Mouse (Mus musculus) CD4-positive, CD25-positive, alpha-beta regulatory T cell, adult 4 months (primary cell): ENCODE results near the gene Gm11042. TPM values are rescaled to one million over a fixed set of nuclear protein-coding genes. Genes with fewer than 3 reads are reported as not detected.

ENCODE experiments used
- ATAC-seq: one replicate; pipeline ENCODE4 v1.8.0; 2017
- polyA plus RNA-seq, 2 experiments: library from polyadenylated mRNA; unstranded; fragments of 100-300 nt; shearing (Covaris generic); gene quantifications; one replicate each; pipeline ENCODE4 v1.2.1; 2017

Gene Gm11042
- polyA plus RNA-seq, 2 experiments from 2014 or later, result not detected

GRCm38 (mm10) chr12:74284020-74284684, 32.0 kb downstream of the Gm11042 start:
- ATAC-seq, result no peak

- ATAC-seq, result no peak
Measured at GRCm38 (mm10) chr12:74282846-74283245, 33.3 kb downstream of the Gm11042 start.

GRCm38 (mm10) chr12:74281403-74281802, 34.8 kb downstream of the Gm11042 start:
- ATAC-seq, result no peak

- ATAC-seq, result no peak
Measured at GRCm38 (mm10) chr12:74277265-74277664, 38.9 kb downstream of the Gm11042 start.

- no peak for ATAC-seq
Measured at GRCm38 (mm10) chr12:74272545-74272944, 43.6 kb downstream of the Gm11042 start.

- no peak for ATAC-seq
Measured at GRCm38 (mm10) chr12:74268644-74269285, 47.4 kb downstream of the Gm11042 start.

- no peak for ATAC-seq
Measured at GRCm38 (mm10) chr12:74267049-74267448, 49.1 kb downstream of the Gm11042 start.
